Mouse (Mus musculus) limb, embryonic 14.5 days (tissue): ENCODE measurements at regions not wholly inside any gene's neighbourhood (a gene's known extent, or its start where the extent isn't known, plus 50 kb on each side); places are given as distances from the start of the nearest gene placed in this dataset.
A peak's percentile ranks its signal among the peaks of the same experiment; 100 is the strongest.

ENCODE experiments used
- ATAC-seq: fragments of 200-750 bp; cut with Nextera tagmentation; 2 replicates; pipeline ENCODE4 v1.8.0; 2017; ENCODE audit warnings: low read depth, moderate number of reproducible peaks, moderate TSS enrichment; ENCODE audit not compliant: low FRiP score
- DNase-seq: peaks from one replicate; pipeline ENCODE4 v3.0.0-alpha.2; 2015; ENCODE audit warnings: low spot score
- H3K27ac ChIP-seq: fragments of 300-500 bp; sonication (generic); replicated peaks from 2 replicates; pipeline ENCODE4 v1.5.1; 2014; ENCODE audit warnings: low read depth, mild to moderate bottlenecking, low read length, moderate library complexity, mixed read lengths
- H3K27me3 ChIP-seq: fragments of 300-500 bp; sonication (generic); 2 replicates; pipeline ENCODE4 v1.6.1; 2014; ENCODE audit warnings: low read length, mixed read lengths; ENCODE audit not compliant: control insufficient read depth, insufficient read depth
- H3K36me3 ChIP-seq: fragments of 300-500 bp; sonication (generic); 2 replicates; pipeline ENCODE4 v1.6.1; 2014; ENCODE audit warnings: mild to moderate bottlenecking, low read length, moderate library complexity, mixed read lengths; ENCODE audit not compliant: control insufficient read depth, insufficient read depth
- H3K4me1 ChIP-seq: fragments of 300-500 bp; sonication (generic); 2 replicates; pipeline ENCODE4 v1.6.1; 2014; ENCODE audit warnings: antibody characterized with exemption, low read length, mixed read lengths; ENCODE audit not compliant: control insufficient read depth, insufficient read depth
- H3K4me2 ChIP-seq: fragments of 300-500 bp; sonication (generic); replicated peaks from 2 replicates; pipeline ENCODE4 v1.6.1; 2014; ENCODE audit warnings: low read depth, mild to moderate bottlenecking, low read length, moderate library complexity; ENCODE audit not compliant: severe bottlenecking
- H3K4me3 ChIP-seq: fragments of 300-500 bp; sonication (generic); replicated peaks from 2 replicates; pipeline ENCODE4 v1.5.1; 2014; ENCODE audit warnings: low read length
- H3K9ac ChIP-seq: fragments of 300-500 bp; sonication (generic); 2 replicates; pipeline ENCODE4 v1.6.1; 2014; ENCODE audit warnings: mild to moderate bottlenecking, low read depth, low read length, moderate library complexity; ENCODE audit not compliant: severe bottlenecking
- H3K9me3 ChIP-seq: fragments of 300-500 bp; sonication (generic); 2 replicates; pipeline ENCODE4 v1.6.1; 2016; ENCODE audit warnings: low read length; ENCODE audit not compliant: control insufficient read depth
- POLR2A ChIP-seq: fragments of 200-500 bp; IDR thresholded peaks from 2 replicates; pipeline ENCODE4 v1.8.0; 2012; ENCODE audit warnings: inconsistent platforms, mild to moderate bottlenecking, moderate library complexity, borderline replicate concordance; ENCODE audit not compliant: insufficient read depth, insufficient read length; ENCODE audit errors: extremely low read depth
- WGBS: fragments of 180-500 bp; shearing (Covaris S2); extraction: QIAGEN DNeasy Blood & Tissue Kit; methylation state at CpG from one replicate; pipeline ENCODE4 v1.1.7; 2014; 5-methylcytosine and 5-hydroxymethylcytosine counted together

DNA sequence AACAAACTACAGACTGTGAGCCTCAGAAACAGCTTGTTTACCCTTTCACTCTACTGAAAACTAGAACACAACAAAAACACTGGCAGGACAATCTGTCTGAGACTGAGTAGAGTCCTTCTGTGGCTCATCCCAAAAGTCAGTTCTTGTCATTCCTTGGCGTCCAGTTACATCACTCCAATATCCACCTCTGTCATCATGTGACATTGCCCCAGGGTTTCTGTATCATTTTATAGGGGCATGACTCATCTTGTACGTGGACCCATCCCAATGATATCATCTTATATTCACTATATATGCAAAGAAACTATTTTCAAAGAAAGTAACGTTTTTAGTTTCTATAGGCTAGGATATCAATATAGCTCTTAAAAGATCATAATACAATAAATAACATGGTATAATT is 152.3 kb downstream of the Dkk2 start:
- H3K36me3 ChIP-seq: no peaks in the 10 kb centered on the region
- H3K4me1 ChIP-seq: no peaks in the 10 kb centered on the region
- H3K4me3 ChIP-seq: no peak overlapping the region
- no peak overlapping the region for H3K9ac ChIP-seq
- WGBS: 78% methylated on average over 3 of the region's 3 CpGs
- H3K27ac ChIP-seq: no peak overlapping the region
- no peak for ATAC-seq
- H3K4me2 ChIP-seq: no peak overlapping the region
- TF ChIP-seq POLR2A: no peak
- DNase-seq: no peak
- H3K27me3 ChIP-seq: no peaks in the 10 kb centered on the region
- no peaks in the 10 kb centered on the region for H3K9me3 ChIP-seq

DNA sequence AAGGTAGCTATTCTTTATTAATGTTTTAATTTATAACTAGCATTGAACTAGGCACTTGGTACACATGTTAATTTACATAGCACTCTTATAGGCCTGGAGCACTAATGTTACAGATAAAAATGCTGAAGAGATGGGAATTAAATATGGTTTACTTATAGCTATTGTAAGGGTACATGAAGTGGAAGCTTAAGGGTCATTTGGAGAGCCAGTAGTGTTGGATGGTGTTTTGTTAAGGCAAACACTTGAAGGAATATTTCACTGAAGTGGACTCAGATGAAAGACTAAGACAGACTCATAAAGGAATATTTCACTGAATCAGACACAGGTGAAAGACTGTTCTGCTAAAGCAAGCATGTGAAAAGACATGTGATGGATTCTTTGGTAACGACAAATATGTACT is 172.7 kb downstream of the Dkk2 start:
- no peak for TF ChIP-seq POLR2A
- Histone ChIP-seq H3K36me3 (no peaks in the 10 kb centered on the region), H3K4me3 (no peak overlapping the region), H3K9ac (no peak overlapping the region), H3K4me1 (no peaks in the 10 kb centered on the region), H3K9me3 (0 out of 2 replicates have a peak, but pooled peaks cover 10% of the 10 kb centered on the region), H3K27me3 (no peaks in the 10 kb centered on the region), H3K4me2 (no peak overlapping the region), H3K27ac (no peak overlapping the region)
- 83% methylated on average over 1 of the region's 1 CpGs for WGBS
- ATAC-seq: no peak
- no peak for DNase-seq

DNA sequence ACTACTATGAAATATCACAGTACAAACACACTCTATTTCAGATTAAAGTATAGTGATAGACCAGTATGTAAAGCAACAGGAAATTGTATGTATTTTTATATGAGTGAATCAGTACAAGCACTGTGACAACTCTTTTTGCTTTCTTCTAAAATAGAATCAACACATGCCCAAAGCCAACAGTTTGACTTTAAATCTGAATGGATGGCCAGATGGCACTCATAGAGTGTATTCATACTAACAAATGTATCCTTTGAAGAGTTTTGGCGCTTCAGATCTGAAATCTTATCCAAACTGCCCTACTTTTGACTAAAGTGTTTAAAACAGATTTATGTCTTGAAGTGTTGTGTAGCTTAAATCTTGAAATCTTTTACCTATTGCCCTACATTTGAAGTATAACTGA is 184.5 kb downstream of the Dkk2 start:
- Histone ChIP-seq H3K4me1 (peaks cover 3% of the 10 kb centered on the region; the same call in 1 of the 2 replicates), H3K27ac (no peak overlapping the region), H3K4me2 (no peak overlapping the region), H3K4me3 (no peak overlapping the region), H3K9ac (no peak overlapping the region), H3K9me3 (no peaks in the 10 kb centered on the region), H3K27me3 (no peaks in the 10 kb centered on the region), H3K36me3 (no peaks in the 10 kb centered on the region)
- WGBS: 85% methylated on average over 1 of the region's 1 CpGs
- ATAC-seq: no peak
- TF ChIP-seq POLR2A: no peak
- no peak for DNase-seq

DNA sequence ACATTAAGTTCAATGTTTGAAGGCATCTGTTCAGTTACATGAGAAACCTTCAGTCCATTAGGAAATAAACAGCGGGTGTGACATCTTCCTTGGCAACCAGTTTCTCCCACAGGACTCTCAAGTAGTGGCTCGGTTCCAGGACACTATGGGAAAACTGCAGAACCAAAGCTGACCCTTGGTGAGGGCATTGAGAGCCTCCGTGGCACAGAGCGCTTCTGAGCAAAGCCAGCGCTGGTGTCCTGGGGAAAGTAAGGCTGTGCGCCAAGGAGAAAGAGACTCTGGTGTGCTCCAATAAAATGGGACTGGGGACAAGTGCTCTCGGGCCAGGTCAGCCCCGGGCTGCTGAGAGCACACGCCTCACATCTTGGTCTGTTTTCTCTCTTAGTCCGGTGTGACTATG is 189.7 kb downstream of the Dkk2 start:
- Histone ChIP-seq H3K4me1 (no peaks in the 10 kb centered on the region), H3K27ac (no peak overlapping the region), H3K9ac (no peak overlapping the region), H3K4me2 (no peak overlapping the region), H3K27me3 (no peaks in the 10 kb centered on the region), H3K9me3 (no peaks in the 10 kb centered on the region), H3K4me3 (no peak overlapping the region), H3K36me3 (no peaks in the 10 kb centered on the region)
- TF ChIP-seq POLR2A: no peak
- no peak for DNase-seq
- 72% methylated on average over 10 of the region's 10 CpGs for WGBS
- peak; percentile 30; the same call in 1 of the 2 replicates for ATAC-seq

DNA sequence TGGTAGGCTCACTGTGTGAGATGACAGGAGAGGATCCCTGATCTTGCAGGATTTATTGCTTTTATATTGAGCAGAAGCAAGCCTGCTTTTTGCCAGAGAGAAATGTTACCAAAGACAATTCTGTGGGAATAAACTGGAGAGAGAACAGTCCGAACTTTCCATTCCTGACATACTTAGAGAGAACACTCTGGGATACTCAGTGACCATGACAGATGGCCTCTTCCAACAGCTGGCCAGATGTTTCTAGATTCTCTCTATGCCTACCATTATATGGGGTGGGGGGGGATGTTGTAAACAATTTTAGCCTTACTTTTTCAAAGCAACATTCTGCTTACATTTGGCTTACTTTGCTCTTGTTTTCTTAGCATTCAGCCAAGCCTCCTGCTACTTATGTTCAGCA is 192.7 kb downstream of the Dkk2 start:
- no peak for TF ChIP-seq POLR2A
- Histone ChIP-seq H3K9me3 (no peaks in the 10 kb centered on the region), H3K36me3 (no peaks in the 10 kb centered on the region), H3K27ac (no peak overlapping the region), H3K4me3 (no peak overlapping the region), H3K27me3 (no peaks in the 10 kb centered on the region), H3K4me2 (no peak overlapping the region), H3K9ac (no peak overlapping the region), H3K4me1 (no peaks in the 10 kb centered on the region)
- DNase-seq: no peak
- no peak for ATAC-seq
- 73% methylated on average over 1 of the region's 1 CpGs for WGBS

DNA sequence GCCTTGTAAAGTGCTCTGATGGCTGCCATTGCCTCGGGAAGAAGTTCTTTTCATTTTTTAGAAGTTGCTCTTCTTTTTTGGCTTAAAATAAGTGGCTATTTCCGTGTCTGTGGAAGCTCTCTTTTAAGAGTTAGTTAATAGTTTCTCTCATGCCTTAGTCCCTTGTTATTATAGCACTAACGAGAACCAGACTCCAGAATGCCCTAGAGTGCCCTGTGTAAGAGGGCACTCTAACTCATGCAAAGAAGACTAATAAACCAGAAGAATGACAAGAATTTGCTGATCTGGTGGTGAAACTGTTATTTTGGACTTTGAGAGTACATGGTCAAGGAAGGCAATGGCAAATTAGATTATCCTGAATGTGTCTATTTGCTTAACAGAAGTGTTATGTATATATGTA is 202.6 kb downstream of the Dkk2 start:
- WGBS: 15% methylated on average over 3 of the region's 3 CpGs
- Histone ChIP-seq H3K27ac (no peak overlapping the region), H3K9me3 (no peaks in the 10 kb centered on the region), H3K4me1 (no peaks in the 10 kb centered on the region), H3K36me3 (no peaks in the 10 kb centered on the region), H3K4me2 (no peak overlapping the region), H3K4me3 (no peak overlapping the region), H3K9ac (no peak overlapping the region), H3K27me3 (no peaks in the 10 kb centered on the region)
- no peak for ATAC-seq
- DNase-seq: peak; percentile 14
- no peak for TF ChIP-seq POLR2A
